Mouse (Mus musculus) monocyte, adult 2 months (primary cell): Measurements from ENCODE around the gene Dguok.

Experiments used
- DNase-seq, 2 experiments: peaks; one replicate each; pipeline ENCODE4 v3.0.0; 2022; ENCODE audit warnings: low spot score in 2 of 2, low read depth in 1 of 2

Gene Dguok

GRCm38 (mm10) chr6:83456131-83456983 is 50.4 kb downstream of the Dguok start:
- peak; percentile 38 to 63 for DNase-seq

- DNase-seq: peak; percentile 33 to 35
Observed at GRCm38 (mm10) chr6:83455328-83456130, 51.2 kb downstream of the Dguok start.

- no peak for DNase-seq
Observed at GRCm38 (mm10) chr6:83453706-83454105, 53.1 kb downstream of the Dguok start.

- DNase-seq: no peak
Observed at GRCm38 (mm10) chr6:83450451-83451303, 56.1 kb downstream of the Dguok start.

GRCm38 (mm10) chr6:83449440-83449839 is 57.3 kb downstream of the Dguok start:
- no peak for DNase-seq

- DNase-seq: no peak
Observed at GRCm38 (mm10) chr6:83448911-83449310, 57.9 kb downstream of the Dguok start.

- no peak for DNase-seq
Observed at GRCm38 (mm10) chr6:83447031-83447430, 59.7 kb downstream of the Dguok start.

GRCm38 (mm10) chr6:83445796-83446195 is 61.0 kb downstream of the Dguok start:
- DNase-seq: no peak

- no peak for DNase-seq
Observed at GRCm38 (mm10) chr6:83443441-83444340, 63.1 kb downstream of the Dguok start.

GRCm38 (mm10) chr6:83442639-83443038 is 64.1 kb downstream of the Dguok start:
- no peak for DNase-seq

- peak in 1 of 2 experiments; percentile 32 for DNase-seq
Observed at GRCm38 (mm10) chr6:83441259-83442061, 65.3 kb downstream of the Dguok start.

- no peak for DNase-seq
Observed at GRCm38 (mm10) chr6:83440510-83441258, 66.1 kb downstream of the Dguok start.

GRCm38 (mm10) chr6:83440197-83440509 is 66.6 kb downstream of the Dguok start:
- no peak for DNase-seq

- DNase-seq: no peak
Observed at GRCm38 (mm10) chr6:83439781-83440180, 67.0 kb downstream of the Dguok start.

- no peak for DNase-seq
Observed at GRCm38 (mm10) chr6:83439119-83439767, 67.5 kb downstream of the Dguok start.

GRCm38 (mm10) chr6:83438584-83438983 is 68.2 kb downstream of the Dguok start:
- DNase-seq: no peak

GRCm38 (mm10) chr6:83437802-83438201 is 69.0 kb downstream of the Dguok start:
- no peak for DNase-seq

GRCm38 (mm10) chr6:83437225-83437624 is 69.5 kb downstream of the Dguok start:
- DNase-seq: no peak
